Mouse (Mus musculus) 3134 (cell line): ENCODE results near the gene Prnp.

Experiments
- DNase-seq: peaks from one replicate; pipeline ENCODE4 v3.0.0-alpha.2; 2011; ENCODE audit warnings: low spot score; ENCODE audit not compliant: insufficient read length; ENCODE audit errors: extremely low read depth

The Prnp gene

GRCm38 (mm10) chr2:131909683-131910572, at the start of gene Prnp, which contains the start of gene Prn:
Prnp (plus strand) TSS chr2:131909928.
Prn (plus strand) TSS chr2:131909957.
- DNase-seq: peak; percentile 96

- no peak for DNase-seq
These were observed 47.0 kb upstream of the Prnp start for GRCm38 (mm10) chr2:131862617-131863275.

- DNase-seq: no peak
These were observed 46.3 kb upstream of the Prnp start for GRCm38 (mm10) chr2:131863472-131863871.

GRCm38 (mm10) chr2:131864262-131864796, 45.4 kb upstream of the Prnp start:
- no peak for DNase-seq

- DNase-seq: no peak
These were observed 43.1 kb upstream of the Prnp start for GRCm38 (mm10) chr2:131866676-131867075.

GRCm38 (mm10) chr2:131868983-131869382, 40.7 kb upstream of the Prnp start:
- DNase-seq: no peak

GRCm38 (mm10) chr2:131873376-131873775, 36.4 kb upstream of the Prnp start:
- DNase-seq: no peak

- DNase-seq: no peak
These were observed 33.0 kb upstream of the Prnp start for GRCm38 (mm10) chr2:131876551-131877265.

GRCm38 (mm10) chr2:131881766-131882165, 28.0 kb upstream of the Prnp start:
- no peak for DNase-seq

GRCm38 (mm10) chr2:131883136-131883535, 26.6 kb upstream of the Prnp start:
- no peak for DNase-seq

GRCm38 (mm10) chr2:131886503-131887160, 23.1 kb upstream of the Prnp start:
- DNase-seq: no peak

GRCm38 (mm10) chr2:131888233-131888632, 21.5 kb upstream of the Prnp start:
- DNase-seq: peak; percentile 19

GRCm38 (mm10) chr2:131892534-131892933, 17.2 kb upstream of the Prnp start:
- DNase-seq: no peak

GRCm38 (mm10) chr2:131895106-131895505, 14.6 kb upstream of the Prnp start:
- no peak for DNase-seq

- DNase-seq: no peak
These were observed 13.7 kb upstream of the Prnp start for GRCm38 (mm10) chr2:131896011-131896410.

GRCm38 (mm10) chr2:131897336-131898109, 12.2 kb upstream of the Prnp start:
- no peak for DNase-seq

GRCm38 (mm10) chr2:131902423-131902822, 7.3 kb upstream of the Prnp start:
- no peak for DNase-seq

- DNase-seq: peak; percentile 75
These were observed 6.9 kb upstream of the Prnp start for GRCm38 (mm10) chr2:131902867-131903266.

GRCm38 (mm10) chr2:131905025-131905424, 4.7 kb upstream of the Prnp start:
- DNase-seq: no peak

- no peak for DNase-seq
These were observed 4.0 kb upstream of the Prnp start for GRCm38 (mm10) chr2:131905776-131906175.
